8 mouse cellular contexts compared by ENCODE assay signal in the genomic region with DNA sequence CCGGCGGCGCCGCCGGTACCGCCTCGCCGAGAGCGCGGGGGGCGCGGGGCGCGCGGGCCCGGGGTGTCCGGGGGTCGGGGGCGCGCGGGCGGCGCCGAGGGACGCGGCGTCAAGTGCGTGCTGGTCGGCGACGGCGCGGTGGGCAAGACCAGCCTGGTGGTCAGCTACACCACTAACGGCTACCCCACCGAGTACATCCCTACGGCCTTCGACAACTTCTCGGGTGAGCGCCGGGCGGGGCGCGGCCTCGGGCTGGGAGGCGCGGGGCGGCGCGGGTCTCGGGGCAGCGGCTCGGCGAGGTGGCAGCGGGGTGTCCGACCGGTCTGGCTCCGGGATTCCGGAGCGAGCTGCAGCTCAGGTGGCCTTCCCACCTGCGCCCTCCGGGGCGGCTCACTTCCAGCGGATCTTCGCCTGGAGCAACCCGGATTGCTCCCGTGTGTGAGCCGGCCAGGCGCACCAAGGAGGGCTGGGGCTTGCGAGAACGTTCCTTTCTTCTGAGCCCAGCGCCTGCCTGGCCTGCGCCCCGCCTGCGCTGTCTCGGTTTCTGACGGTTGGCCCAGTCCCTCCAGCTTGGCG. TPM values are rescaled to one million over a fixed set of nuclear protein-coding genes. Genes with fewer than 3 reads are reported as not detected.
DNase-seq lines count a peak whose midpoint lies in the region; ATAC-seq and TF ChIP-seq lines count a peak whose summit lies in the region.

No protein-coding gene starts in this region.

- peak overlapping the region; percentile 85 for H3K27ac ChIP-seq in embryonic facial prominence, embryonic 12.5 days
- peak overlapping the region; percentile 97 for H3K27ac ChIP-seq in heart, embryonic 10.5 days
- peak overlapping the region; percentile 87 for H3K27ac ChIP-seq in kidney, embryonic 16.5 days (ENCODE audit: low read length)
- H3K27ac ChIP-seq in liver, postnatal 0 days (ENCODE audit: low read depth) = peak overlapping the region; percentile 73
- H3K27ac ChIP-seq in olfactory bulb, adult 2 months (ENCODE audit: insufficient read depth, low read depth, low read length) = no peak overlapping the region

- peak overlapping the region; percentile 69 for H3K4me3 ChIP-seq in embryonic facial prominence, embryonic 12.5 days
- peak overlapping the region; percentile 86 for H3K4me3 ChIP-seq in heart, embryonic 10.5 days
- peak overlapping the region; percentile 78 for H3K4me3 ChIP-seq in kidney, embryonic 16.5 days (ENCODE audit: low read length)
- peak overlapping the region; percentile 58 for H3K4me3 ChIP-seq in liver, postnatal 0 days (ENCODE audit: low read depth, low read length)
- H3K4me3 ChIP-seq in olfactory bulb, adult 2 months (ENCODE audit: insufficient read depth, low read depth, low read length) = peak overlapping the region; percentile 74

- no peak for TF ChIP-seq EP300 in liver, postnatal 0 days (IDR thresholded peaks at IDR 0.05; ENCODE audit: low read depth)

- peak; percentile 64 for DNase-seq in 3T3-L1 (ENCODE audit: low read depth, low spot score)
- peak; percentile 84 for DNase-seq in adrenal gland, adult 2 months
- peak; percentile 82 for DNase-seq in heart, embryonic 10.5 days (ENCODE audit: low spot score)
- DNase-seq in liver, postnatal 0 days = peak; percentile 57

- H3K4me1 ChIP-seq in embryonic facial prominence, embryonic 12.5 days = peaks cover 20% of the 10 kb centered on the region
- peaks cover 30% of the 10 kb centered on the region for H3K4me1 ChIP-seq in heart, embryonic 10.5 days
- peaks cover 32% of the 10 kb centered on the region for H3K4me1 ChIP-seq in kidney, embryonic 16.5 days (ENCODE audit: insufficient read depth, low read length)
- H3K4me1 ChIP-seq in liver, postnatal 0 days (ENCODE audit: insufficient read depth) = no peaks in the 10 kb centered on the region
- H3K4me1 ChIP-seq in olfactory bulb, adult 2 months (ENCODE audit: control insufficient read depth, insufficient read depth, low read length) = peaks cover 7% of the 10 kb centered on the region

- peaks cover 24% of the 10 kb centered on the region for H3K36me3 ChIP-seq in embryonic facial prominence, embryonic 12.5 days
- peaks cover 34% of the 10 kb centered on the region for H3K36me3 ChIP-seq in heart, embryonic 10.5 days
- H3K36me3 ChIP-seq in kidney, embryonic 16.5 days (ENCODE audit: insufficient read depth, low read length) = peaks cover 19% of the 10 kb centered on the region; the same call in 1 of the 2 replicates
- peaks cover 11% of the 10 kb centered on the region for H3K36me3 ChIP-seq in liver, postnatal 0 days (replicated peaks; ENCODE audit: insufficient read depth, low read length)

- TF ChIP-seq CTCF in liver, postnatal 0 days (IDR thresholded peaks at IDR 0.05; ENCODE audit: low read depth) = no peak
- no peak for TF ChIP-seq CTCF in olfactory bulb, adult 2 months (IDR thresholded peaks at IDR 0.05; ENCODE audit: insufficient read depth, low read depth, low read length)

- peak overlapping the region; percentile 62 for H3K4me2 ChIP-seq in embryonic facial prominence, embryonic 12.5 days (replicated peaks)
- H3K4me2 ChIP-seq in kidney, embryonic 16.5 days (replicated peaks; ENCODE audit: low read depth, low read length) = peak overlapping the region; percentile 70
- peak overlapping the region; percentile 69 for H3K4me2 ChIP-seq in liver, postnatal 0 days (ENCODE audit: low read depth, low read length)

- no peaks in the 10 kb centered on the region for H3K27me3 ChIP-seq in embryonic facial prominence, embryonic 12.5 days
- H3K27me3 ChIP-seq in heart, embryonic 10.5 days (ENCODE audit: insufficient read depth, poor library complexity, severe bottlenecking) = no peaks in the 10 kb centered on the region
- no peaks in the 10 kb centered on the region for H3K27me3 ChIP-seq in kidney, embryonic 16.5 days (ENCODE audit: insufficient read depth, low read length)
- peaks cover 14% of the 10 kb centered on the region for H3K27me3 ChIP-seq in liver, postnatal 0 days (ENCODE audit: insufficient read depth, low read length)

- no peaks in the 10 kb centered on the region for H3K9me3 ChIP-seq in embryonic facial prominence, embryonic 12.5 days
- H3K9me3 ChIP-seq in heart, embryonic 10.5 days = no peaks in the 10 kb centered on the region
- no peaks in the 10 kb centered on the region for H3K9me3 ChIP-seq in kidney, embryonic 16.5 days (ENCODE audit: low read length)
- H3K9me3 ChIP-seq in liver, postnatal 0 days (ENCODE audit: low read length) = no peaks in the 10 kb centered on the region

- peak; percentile 81 for ATAC-seq in embryonic facial prominence, embryonic 12.5 days (ENCODE audit: insufficient number of reproducible peaks, insufficient read depth, low FRiP score, low TSS enrichment)
- peak; percentile 76 for ATAC-seq in kidney, embryonic 16.5 days (ENCODE audit: low FRiP score, low TSS enrichment)
- peak; percentile 71 for ATAC-seq in liver, postnatal 0 days
- no peak for ATAC-seq in inflammation-experienced regulatory T-cells, adult 6 months

- H3K9ac ChIP-seq in embryonic facial prominence, embryonic 12.5 days = peak overlapping the region; percentile 85
- peak overlapping the region; percentile 95 for H3K9ac ChIP-seq in kidney, embryonic 16.5 days (replicated peaks; ENCODE audit: low read length)
- H3K9ac ChIP-seq in liver, postnatal 0 days (replicated peaks) = peak overlapping the region; percentile 75

- 1% methylated on average over 71 of the region's 77 CpGs for WGBS in embryonic facial prominence, embryonic 12.5 days
- WGBS in heart, embryonic 10.5 days = 4% methylated on average over 75 of the region's 77 CpGs
- under 1% methylated on average over 66 of the region's 77 CpGs for WGBS in kidney, embryonic 16.5 days
- 1% methylated on average over 63 of the region's 77 CpGs for WGBS in liver, postnatal 0 days (ENCODE audit: insufficient replicate concordance)
- WGBS in olfactory bulb, adult 2 months = 3% methylated on average over 77 of the region's 77 CpGs

- TF ChIP-seq POLR2A in olfactory bulb, adult 2 months (IDR thresholded peaks at IDR 0.05; ENCODE audit: insufficient read depth, low read depth, low read length) = 0 out of 2 replicates have a peak, but pooled peaks have one; percentile 28

RNA-seq across cellular contexts. Expression of a gene that starts 0.4 kb away (rescaled TPM):
- total RNA-seq in adrenal gland, adult 2 months (2021) = 10 to 100 TPM; 31.7 to 43.0 TPM
- 12.3 and 13.6 TPM in 2 replicates for polyA plus RNA-seq in adrenal gland, adult 2 months (2012; rRNA removed)
- 9.1 and 10.0 TPM in 2 replicates for polyA plus RNA-seq in embryonic facial prominence, embryonic 12.5 days (2016; fragmentation: Nextera tagmentation; extraction: Ambion mirVana)
- polyA plus RNA-seq in heart, embryonic 10.5 days (2016; fragmentation: Nextera tagmentation; extraction: Ambion mirVana) = 13.0 and 16.7 TPM in 2 replicates
- 7.9 TPM in 2 replicates for polyA plus RNA-seq in kidney, embryonic 16.5 days (2015; fragmentation: Nextera tagmentation; extraction: Ambion mirVana)
- polyA plus RNA-seq in liver, postnatal 0 days (2015; fragmentation: Nextera tagmentation; extraction: Ambion mirVana) = 2.8 and 3.8 TPM in 2 replicates
- not detected in 2 replicates for polyA plus RNA-seq in olfactory bulb, adult 2 months (2012; ENCODE audit: insufficient read depth, insufficient read length, low replicate concordance, missing spikeins)
- not detected for polyA plus RNA-seq in inflammation-experienced regulatory T-cells, adult 6 months (2017; shearing (Covaris generic))
